Mouse (Mus musculus): Measurements from ENCODE around the gene Mgat4e. TPM values are rescaled to one million over a fixed set of nuclear protein-coding genes. Genes with fewer than 3 reads are reported as not detected.
"Not testable (repeated sequence)": the region's sequence is repeated elsewhere in the genome, so short reads cannot be mapped to it uniquely, and the experiment has no call there.

Gene Mgat4e
- polyA plus RNA-seq, 1 experiment = not detected

DNA sequence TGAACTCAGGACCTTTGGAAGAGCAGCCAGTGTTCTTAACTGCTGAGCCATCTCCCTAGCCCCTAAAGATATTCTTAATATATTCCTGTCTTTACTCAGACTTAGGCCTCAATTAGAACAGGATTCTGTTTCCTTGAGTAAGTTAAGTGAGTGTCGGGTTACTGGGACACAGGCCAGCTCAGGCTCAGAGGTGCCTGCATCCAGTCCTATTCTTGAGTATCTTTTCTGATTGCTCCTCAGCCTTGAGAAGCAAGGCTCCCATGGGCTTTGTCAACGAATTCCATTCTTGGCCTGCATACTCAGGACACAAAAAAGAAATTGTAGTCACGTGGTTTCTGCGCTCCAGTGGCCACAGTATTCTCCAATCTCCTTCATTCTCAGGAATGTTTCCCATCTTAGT lies 1.3 kb downstream of the Mgat4e start:
- Histone ChIP-seq H3K79me2 (ENCODE audit: control insufficient read depth, insufficient read depth) (no peaks in the 10 kb centered on the region), H3K36me3 (ENCODE audit: control insufficient read depth, insufficient read depth) (no peaks in the 10 kb centered on the region), H3K4me3 (no peak overlapping the region), H3ac (ENCODE audit: control insufficient read depth, insufficient read length) (no peak overlapping the region), H3K4me2 (ENCODE audit: low read depth) (no peak overlapping the region), H3K27me3 (ENCODE audit: control insufficient read depth, insufficient read depth, insufficient read length) (no peaks in the 10 kb centered on the region)
- no peak for TF ChIP-seq E2F4 (IDR thresholded peaks at IDR 0.05; ENCODE audit: insufficient read depth)
- no peak for TF ChIP-seq MAX (IDR thresholded peaks at IDR 0.05; ENCODE audit: low read depth)
- no peak for TF ChIP-seq MYOG (IDR thresholded peaks at IDR 0.05; ENCODE audit: control insufficient read depth in 1 of 3, insufficient read depth in 1 of 3, insufficient read length in 2 of 3, low read depth in 2 of 3)
- TF ChIP-seq POLR2AphosphoS2 (IDR thresholded peaks at IDR 0.05; ENCODE audit: insufficient read length, low read depth) = no peak
- TF ChIP-seq POLR2A (IDR thresholded peaks at IDR 0.05; ENCODE audit: insufficient read length, low read depth) = no peak
- no peak for TF ChIP-seq SRF (IDR thresholded peaks at IDR 0.05; ENCODE audit: control insufficient read depth, insufficient read length, low read depth)
- TF ChIP-seq USF1 (IDR thresholded peaks at IDR 0.05; ENCODE audit: low read depth) = no peak
- no peak for TF ChIP-seq TCF12 (IDR thresholded peaks at IDR 0.05; ENCODE audit: insufficient read depth, poor library complexity, severe bottlenecking)
- TF ChIP-seq MYOD1 (IDR thresholded peaks at IDR 0.05; ENCODE audit: control insufficient read depth in 1 of 3, insufficient read length in 2 of 3, low read depth in 2 of 3) = no peak
- TF ChIP-seq REST (IDR thresholded peaks at IDR 0.05; ENCODE audit: insufficient read depth, insufficient read length) = no peak
- no peak for TF ChIP-seq TCF3 (IDR thresholded peaks at IDR 0.05; ENCODE audit: insufficient read length, low read depth)
- TF ChIP-seq CEBPB (IDR thresholded peaks at IDR 0.05; ENCODE audit: insufficient read depth, poor library complexity, severe bottlenecking) = no peak

DNA sequence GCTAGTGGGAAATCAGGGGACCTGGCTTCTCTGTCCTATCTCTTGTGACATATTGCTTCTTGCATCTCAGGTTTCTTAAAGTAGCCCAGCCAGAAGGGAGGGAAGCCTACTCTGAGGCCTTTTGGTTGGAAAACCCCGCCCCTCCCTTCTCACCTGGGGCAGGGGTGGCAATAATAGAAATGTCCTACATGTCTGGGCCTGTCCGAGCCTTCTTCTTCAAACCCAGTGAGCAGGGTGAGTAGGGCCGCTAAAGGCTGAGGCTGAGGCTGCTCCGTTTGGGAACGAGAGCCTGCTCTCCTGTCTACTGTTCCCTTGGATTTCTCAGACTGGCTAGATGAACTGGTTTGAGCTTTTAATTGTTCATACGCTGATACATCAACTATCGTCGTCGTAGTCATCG lies 8.9 kb downstream of the Mgat4e start:
- Histone ChIP-seq H3K27me3 (ENCODE audit: control insufficient read depth, insufficient read depth, insufficient read length) (no peaks in the 10 kb centered on the region), H3K4me2 (ENCODE audit: low read depth) (no peak overlapping the region), H3K36me3 (ENCODE audit: control insufficient read depth, insufficient read depth) (no peaks in the 10 kb centered on the region), H3K79me2 (ENCODE audit: control insufficient read depth, insufficient read depth) (no peaks in the 10 kb centered on the region), H3K4me3 (no peak overlapping the region), H3ac (ENCODE audit: control insufficient read depth, insufficient read length) (no peak overlapping the region)
- TF ChIP-seq MYOD1 (IDR thresholded peaks at IDR 0.05; ENCODE audit: control insufficient read depth in 1 of 3, insufficient read length in 2 of 3, low read depth in 2 of 3) (no peak), POLR2A (IDR thresholded peaks at IDR 0.05; ENCODE audit: insufficient read length, low read depth) (no peak), USF1 (IDR thresholded peaks at IDR 0.05; ENCODE audit: low read depth) (no peak), POLR2AphosphoS2 (IDR thresholded peaks at IDR 0.05; ENCODE audit: insufficient read length, low read depth) (no peak), E2F4 (IDR thresholded peaks at IDR 0.05; ENCODE audit: insufficient read depth) (no peak), CEBPB (IDR thresholded peaks at IDR 0.05; ENCODE audit: insufficient read depth, poor library complexity, severe bottlenecking) (no peak), REST (IDR thresholded peaks at IDR 0.05; ENCODE audit: insufficient read depth, insufficient read length) (no peak), MAX (IDR thresholded peaks at IDR 0.05; ENCODE audit: low read depth) (no peak), SRF (IDR thresholded peaks at IDR 0.05; ENCODE audit: control insufficient read depth, insufficient read length, low read depth) (no peak), MYOG (IDR thresholded peaks at IDR 0.05; ENCODE audit: control insufficient read depth in 1 of 3, insufficient read depth in 1 of 3, insufficient read length in 2 of 3, low read depth in 2 of 3) (no peak), TCF12 (IDR thresholded peaks at IDR 0.05; ENCODE audit: insufficient read depth, poor library complexity, severe bottlenecking) (no peak)

DNA sequence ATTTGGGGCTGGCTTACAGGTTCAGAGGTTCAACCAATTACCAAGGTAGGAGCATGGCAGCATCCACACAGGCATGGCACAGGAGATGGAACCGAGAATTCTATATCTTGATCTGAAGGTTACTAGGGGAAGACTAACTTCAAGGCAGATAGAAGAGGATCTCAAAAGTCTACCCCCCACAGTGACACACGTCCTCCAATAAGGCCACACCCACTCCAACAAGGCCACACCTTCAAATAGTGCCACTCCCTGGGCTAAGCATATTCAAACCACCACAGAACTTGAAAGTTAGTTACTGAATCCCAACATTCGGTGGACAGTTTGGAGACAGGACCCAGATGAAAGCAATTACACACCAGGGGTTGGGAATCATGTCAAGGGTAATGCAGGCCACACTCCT lies 14.0 kb downstream of the Mgat4e start:
- Histone ChIP-seq H3K79me2 (ENCODE audit: control insufficient read depth, insufficient read depth) (no peaks in the 10 kb centered on the region), H3K4me3 (no peak overlapping the region), H3ac (ENCODE audit: control insufficient read depth, insufficient read length) (no peak overlapping the region), H3K36me3 (ENCODE audit: control insufficient read depth, insufficient read depth) (no peaks in the 10 kb centered on the region), H3K27me3 (ENCODE audit: control insufficient read depth, insufficient read depth, insufficient read length) (no peaks in the 10 kb centered on the region), H3K4me2 (ENCODE audit: low read depth) (no peak overlapping the region)
- TF ChIP-seq SRF (IDR thresholded peaks at IDR 0.05; ENCODE audit: control insufficient read depth, insufficient read length, low read depth) (no peak), MAX (IDR thresholded peaks at IDR 0.05; ENCODE audit: low read depth) (no peak), USF1 (IDR thresholded peaks at IDR 0.05; ENCODE audit: low read depth) (no peak)

GRCm38 (mm10) chr1:134535054-134535453 lies 14.4 kb downstream of the Mgat4e start:
- no peak overlapping the region for H3ac ChIP-seq (ENCODE audit: control insufficient read depth, insufficient read length)
- H3K4me2 ChIP-seq (ENCODE audit: low read depth) = no peak overlapping the region
- no peak overlapping the region for H3K4me3 ChIP-seq
- H3K36me3 ChIP-seq (ENCODE audit: control insufficient read depth, insufficient read depth) = no peaks in the 10 kb centered on the region
- TF ChIP-seq SRF (IDR thresholded peaks at IDR 0.05; ENCODE audit: control insufficient read depth, insufficient read length, low read depth) (no peak), USF1 (IDR thresholded peaks at IDR 0.05; ENCODE audit: low read depth) (no peak), TCF3 (IDR thresholded peaks at IDR 0.05; ENCODE audit: insufficient read length, low read depth) (no peak), POLR2AphosphoS2 (IDR thresholded peaks at IDR 0.05; ENCODE audit: insufficient read length, low read depth) (no peak), E2F4 (IDR thresholded peaks at IDR 0.05; ENCODE audit: insufficient read depth) (no peak)
- no peaks in the 10 kb centered on the region for H3K79me2 ChIP-seq (ENCODE audit: control insufficient read depth, insufficient read depth)
- no peaks in the 10 kb centered on the region for H3K27me3 ChIP-seq (ENCODE audit: control insufficient read depth, insufficient read depth, insufficient read length)

DNA sequence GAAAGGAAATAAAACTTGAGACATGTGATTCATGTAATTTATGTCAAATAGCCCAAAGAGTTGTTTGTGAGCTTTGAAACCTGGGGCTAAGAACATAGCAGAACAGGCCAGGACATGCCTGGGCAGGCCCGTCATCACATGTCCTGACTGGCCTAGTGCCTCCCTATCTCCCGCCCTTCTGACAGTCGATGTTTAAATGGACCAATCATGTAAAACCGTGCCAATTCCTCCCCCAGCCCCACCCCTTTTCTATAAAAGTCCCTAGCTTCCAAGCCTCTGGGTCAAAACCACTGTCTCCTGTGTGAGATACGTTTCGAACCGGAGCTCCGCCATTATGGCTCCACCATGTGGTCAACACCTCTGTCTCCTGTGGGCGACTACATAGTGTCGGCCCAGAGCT lies 15.8 kb downstream of the Mgat4e start:
- not testable (repeated sequence) for H3K27me3 ChIP-seq (ENCODE audit: control insufficient read depth, insufficient read depth, insufficient read length); H3K36me3 ChIP-seq (ENCODE audit: control insufficient read depth, insufficient read depth); H3K4me2 ChIP-seq (ENCODE audit: low read depth); H3K79me2 ChIP-seq (ENCODE audit: control insufficient read depth, insufficient read depth); H3K4me3 ChIP-seq; H3ac ChIP-seq (ENCODE audit: control insufficient read depth, insufficient read length)

GRCm38 (mm10) chr1:134530618-134531017 lies 18.9 kb downstream of the Mgat4e start:
- H3K79me2 ChIP-seq (ENCODE audit: control insufficient read depth, insufficient read depth) = no peaks in the 10 kb centered on the region

More at GRCm38 (mm10) chr1:134530618-134531017, 18.9 kb downstream of the Mgat4e start:
- Histone ChIP-seq H3K27me3 (ENCODE audit: control insufficient read depth, insufficient read depth, insufficient read length) (no peaks in the 10 kb centered on the region), H3K36me3 (ENCODE audit: control insufficient read depth, insufficient read depth) (no peaks in the 10 kb centered on the region), H3K4me2 (ENCODE audit: low read depth) (no peak overlapping the region), H3ac (ENCODE audit: control insufficient read depth, insufficient read length) (no peak overlapping the region), H3K4me3 (no peak overlapping the region)
- TF ChIP-seq SRF (IDR thresholded peaks at IDR 0.05; ENCODE audit: control insufficient read depth, insufficient read length, low read depth) (no peak), TCF3 (IDR thresholded peaks at IDR 0.05; ENCODE audit: insufficient read length, low read depth) (no peak), TCF12 (IDR thresholded peaks at IDR 0.05; ENCODE audit: insufficient read depth, poor library complexity, severe bottlenecking) (no peak), POLR2AphosphoS2 (IDR thresholded peaks at IDR 0.05; ENCODE audit: insufficient read length, low read depth) (no peak), MYOG (IDR thresholded peaks at IDR 0.05; ENCODE audit: control insufficient read depth in 1 of 3, insufficient read depth in 1 of 3, insufficient read length in 2 of 3, low read depth in 2 of 3) (no peak), USF1 (IDR thresholded peaks at IDR 0.05; ENCODE audit: low read depth) (no peak), E2F4 (IDR thresholded peaks at IDR 0.05; ENCODE audit: insufficient read depth) (no peak), CEBPB (IDR thresholded peaks at IDR 0.05; ENCODE audit: insufficient read depth, poor library complexity, severe bottlenecking) (no peak), MYOD1 (IDR thresholded peaks at IDR 0.05; ENCODE audit: control insufficient read depth in 1 of 3, insufficient read length in 2 of 3, low read depth in 2 of 3) (no peak), REST (IDR thresholded peaks at IDR 0.05; ENCODE audit: insufficient read depth, insufficient read length) (no peak), POLR2A (IDR thresholded peaks at IDR 0.05; ENCODE audit: insufficient read length, low read depth) (no peak), MAX (IDR thresholded peaks at IDR 0.05; ENCODE audit: low read depth) (no peak)

Data from myocyte (in vitro differentiated cells).